Mouse (Mus musculus) lung, embryonic 16.5 days (tissue): ENCODE data around the gene Map3k12. TPM values are rescaled to one million over a fixed set of nuclear protein-coding genes. Genes with fewer than 3 reads are reported as not detected.

Experiments used
- ATAC-seq: fragments of 200-750 bp; cut with Nextera tagmentation; 2 replicates; pipeline ENCODE4 v1.8.0; 2017; ENCODE audit warnings: low read depth, mild to moderate bottlenecking, moderate library complexity
- H3K27ac ChIP-seq: fragments of 300-500 bp; sonication (generic); 2 replicates; pipeline ENCODE4 v1.5.1; 2014; ENCODE audit warnings: mild to moderate bottlenecking, control low read depth, low read length
- H3K27me3 ChIP-seq: fragments of 300-500 bp; sonication (generic); 2 replicates; pipeline ENCODE4 v1.6.1; 2014; ENCODE audit warnings: low read depth, low read length, mixed read lengths; ENCODE audit not compliant: control insufficient read depth, insufficient read depth
- H3K36me3 ChIP-seq: fragments of 300-500 bp; sonication (generic); 2 replicates; pipeline ENCODE4 v1.6.1; 2014; ENCODE audit warnings: low read length; ENCODE audit not compliant: control insufficient read depth, insufficient read depth
- H3K4me1 ChIP-seq: fragments of 300-500 bp; sonication (generic); replicated peaks from 2 replicates; pipeline ENCODE4 v1.6.1; 2014; ENCODE audit warnings: low read length, mixed read lengths; ENCODE audit not compliant: control insufficient read depth, insufficient read depth
- H3K4me2 ChIP-seq: fragments of 300-500 bp; sonication (generic); 2 replicates; pipeline ENCODE4 v1.6.1; 2014; ENCODE audit warnings: low read depth, low read length, control low read depth
- H3K4me3 ChIP-seq: fragments of 300-500 bp; sonication (generic); 2 replicates; pipeline ENCODE4 v1.5.1; 2014; ENCODE audit warnings: mild to moderate bottlenecking, low read length, control low read depth
- H3K9ac ChIP-seq: fragments of 300-500 bp; sonication (generic); 2 replicates; pipeline ENCODE4 v1.6.1; 2014; ENCODE audit warnings: low read length, control low read depth
- H3K9me3 ChIP-seq: fragments of 300-500 bp; sonication (generic); 2 replicates; pipeline ENCODE4 v1.6.1; 2016; ENCODE audit warnings: low read length; ENCODE audit not compliant: control insufficient read depth
- WGBS: fragments of 180-500 bp; shearing (Covaris S2); extraction: QIAGEN DNeasy Blood & Tissue Kit; methylation state at CpG from one replicate; pipeline ENCODE4 v1.1.7; 2014; 5-methylcytosine and 5-hydroxymethylcytosine counted together
- polyA plus RNA-seq: library from polyadenylated mRNA; unstranded; fragments of >200 nt; fragmentation: Nextera tagmentation; extraction: Ambion mirVana; gene quantifications from 2 replicates; pipeline ENCODE4 v1.2.1, GENCODE M21; 2015

Map3k12 gene
- polyA plus RNA-seq, 1 experiment from 2014 or later: 13.2 TPM

DNA sequence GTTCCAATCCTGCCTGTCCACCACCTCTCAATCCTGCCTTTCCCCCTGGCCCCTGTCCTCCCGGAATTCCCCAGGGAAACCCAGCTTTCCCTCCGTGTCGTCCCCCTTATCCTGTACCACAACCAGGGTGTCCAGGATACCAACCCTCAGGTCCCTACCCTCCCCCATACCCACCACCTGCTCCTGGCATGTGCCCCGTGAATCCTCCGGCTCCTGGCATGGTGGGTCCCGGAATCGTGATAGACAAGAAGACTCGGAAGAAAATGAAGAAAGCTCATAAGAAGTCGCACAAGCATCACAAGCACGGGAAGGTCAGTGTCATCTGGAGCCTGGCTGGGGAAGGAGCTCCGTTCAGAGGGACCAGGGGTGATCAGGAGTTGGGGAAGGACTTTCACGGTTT is 56.5 kb downstream of the Map3k12 start:
- H3K4me2 ChIP-seq: no peak overlapping the region
- no peaks in the 10 kb centered on the region for H3K27me3 ChIP-seq
- H3K36me3 ChIP-seq: no peaks in the 10 kb centered on the region
- no peaks in the 10 kb centered on the region for H3K9me3 ChIP-seq
- ATAC-seq: no peak
- 72% methylated on average over 12 of the region's 12 CpGs for WGBS
- H3K27ac ChIP-seq: no peak overlapping the region
- H3K4me1 ChIP-seq: peaks cover 7% of the 10 kb centered on the region
- no peak overlapping the region for H3K9ac ChIP-seq
- no peak overlapping the region for H3K4me3 ChIP-seq

DNA sequence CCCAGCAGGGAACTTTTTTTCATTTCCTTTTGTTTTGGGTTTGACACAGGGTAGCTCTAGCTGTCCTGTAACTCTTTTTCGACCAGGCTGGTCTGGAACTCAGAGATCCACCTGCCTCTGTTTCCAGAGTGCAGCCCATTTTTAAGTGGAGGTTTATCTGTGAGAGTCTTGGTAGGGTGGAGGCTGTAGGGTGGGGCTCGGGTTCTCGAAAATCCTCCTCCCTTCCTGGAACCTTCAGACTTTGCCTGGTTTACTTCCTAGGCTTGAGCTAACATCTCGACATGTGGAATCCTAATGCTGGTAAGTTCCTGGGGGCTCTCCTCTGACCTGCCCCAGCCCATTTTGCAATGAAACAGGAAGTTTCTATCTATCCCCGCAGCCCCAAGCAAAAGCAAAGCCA is 57.0 kb downstream of the Map3k12 start:
- Histone ChIP-seq H3K36me3 (no peaks in the 10 kb centered on the region), H3K4me2 (peak overlapping the region; percentile 71), H3K4me1 (peaks cover 7% of the 10 kb centered on the region), H3K27me3 (no peaks in the 10 kb centered on the region), H3K4me3 (peak overlapping the region; percentile 57), H3K9ac (no peak overlapping the region), H3K27ac (no peak overlapping the region), H3K9me3 (no peaks in the 10 kb centered on the region)
- WGBS: 47% methylated on average over 5 of the region's 5 CpGs
- ATAC-seq: no peak

DNA sequence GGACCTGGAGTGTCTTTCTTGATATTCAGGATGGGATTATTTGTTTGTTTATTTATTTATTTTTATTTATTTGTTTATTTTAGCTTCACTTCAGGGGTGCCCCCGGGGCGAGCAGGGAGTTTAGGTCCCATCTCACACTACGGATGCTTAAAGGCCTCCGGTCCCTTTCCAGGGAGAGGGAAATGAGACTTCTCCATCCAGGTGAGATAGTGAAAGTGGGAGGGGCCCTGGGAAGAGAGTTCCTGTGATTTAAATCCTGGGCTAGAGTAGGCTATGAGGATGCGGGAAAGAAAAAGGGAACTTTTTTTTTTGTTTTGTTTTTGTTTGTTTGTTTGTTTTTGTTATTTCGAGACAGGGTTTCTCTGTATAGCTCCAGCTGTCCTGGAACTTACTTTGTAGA is 57.5 kb downstream of the Map3k12 start:
- Histone ChIP-seq H3K9me3 (no peaks in the 10 kb centered on the region), H3K9ac (peak overlapping the region; percentile 67), H3K27ac (peak overlapping the region; percentile 40; the same call in 1 of the 2 replicates), H3K27me3 (no peaks in the 10 kb centered on the region), H3K4me2 (peak overlapping the region; percentile 71), H3K4me1 (peaks cover 7% of the 10 kb centered on the region), H3K36me3 (no peaks in the 10 kb centered on the region), H3K4me3 (peak overlapping the region; percentile 57)
- ATAC-seq: 0 out of 2 replicates have a peak, but pooled peaks have one; percentile 27
- WGBS: 28% methylated on average over 6 of the region's 6 CpGs

DNA sequence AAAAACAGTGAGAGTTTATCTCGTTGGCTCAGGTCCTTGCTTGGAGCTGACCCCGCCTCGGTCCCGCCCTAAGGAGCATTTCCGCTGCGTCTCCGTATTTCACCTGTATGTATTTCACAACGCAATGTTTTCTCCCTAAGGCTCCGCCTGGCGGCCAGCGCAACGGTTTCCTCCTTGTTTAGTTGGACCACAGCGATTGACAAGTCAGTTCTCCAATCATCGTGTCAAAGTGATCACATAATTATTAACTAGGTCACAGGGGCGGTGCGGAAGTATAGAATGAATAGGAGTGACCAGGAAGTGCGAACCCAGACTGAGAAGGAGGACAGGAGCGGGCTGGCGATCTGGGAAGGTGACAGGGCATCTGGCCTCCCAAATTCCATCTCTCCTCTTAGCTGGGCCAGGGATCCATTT is 58.0 kb downstream of the Map3k12 start, which contains the start of gene Prr13:
Gene Prr13 (plus strand): TSS at position 125 of the 414 bp plus-strand sequence.
- H3K9me3 ChIP-seq: no peaks in the 10 kb centered on the region
- peak within 1 kb of the TSS; percentile 67 for H3K9ac ChIP-seq
- under 1% methylated on average over 19 of the region's 19 CpGs for WGBS
- H3K27me3 ChIP-seq: no peaks in the 10 kb centered on the region
- peak within 1 kb of the TSS; percentile 71 for H3K4me2 ChIP-seq
- H3K4me1 ChIP-seq: peaks cover 7% of the 10 kb centered on the region
- peak; percentile 93 for ATAC-seq
- peak within 1 kb of the TSS; percentile 57 for H3K4me3 ChIP-seq
- no peaks in the 10 kb centered on the region for H3K36me3 ChIP-seq
- H3K27ac ChIP-seq: peak within 1 kb of the TSS; percentile 40; the same call in 1 of the 2 replicates

DNA sequence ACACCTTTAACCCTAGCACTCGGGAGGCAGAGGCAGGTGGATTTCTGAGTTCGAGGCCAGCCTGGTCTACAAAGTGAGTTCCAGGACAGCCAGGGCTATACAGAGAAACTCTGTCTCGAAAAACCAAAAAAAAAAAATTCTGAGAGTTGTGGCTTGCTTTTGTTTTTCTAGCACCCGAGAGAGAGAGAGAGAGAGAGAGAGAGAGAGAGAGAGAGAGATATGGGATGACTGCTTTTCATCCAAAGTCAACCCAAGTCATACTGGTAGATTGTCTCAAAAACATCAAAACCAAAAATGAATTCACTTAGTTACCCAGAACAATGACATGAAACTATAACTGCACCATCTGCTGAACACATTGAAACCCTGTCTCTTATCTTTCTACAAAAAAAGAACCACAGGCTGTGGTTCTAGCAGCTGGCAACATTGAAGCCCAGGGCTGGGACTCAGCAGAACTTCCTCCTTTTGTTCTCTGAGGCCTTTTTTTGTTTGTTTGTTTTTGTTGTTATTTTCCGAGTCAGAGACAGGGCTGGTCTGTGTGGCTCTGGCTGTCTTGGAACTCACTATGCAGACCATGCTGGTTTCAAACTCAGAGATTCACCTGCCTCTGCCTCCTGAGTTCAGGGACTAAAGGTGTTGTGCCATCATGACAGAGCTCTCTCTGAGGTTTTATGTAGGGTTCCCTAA is 58.7 kb downstream of the Map3k12 start:
- Histone ChIP-seq H3K9me3 (no peaks in the 10 kb centered on the region), H3K4me1 (peaks cover 7% of the 10 kb centered on the region), H3K4me2 (peak overlapping the region; percentile 71), H3K9ac (no peak overlapping the region; the same call in 1 of the 2 replicates), H3K27me3 (no peaks in the 10 kb centered on the region), H3K4me3 (peak overlapping the region; percentile 57), H3K27ac (no peak overlapping the region), H3K36me3 (no peaks in the 10 kb centered on the region)
- ATAC-seq: no peak
- WGBS: 58% methylated on average over 5 of the region's 5 CpGs

DNA sequence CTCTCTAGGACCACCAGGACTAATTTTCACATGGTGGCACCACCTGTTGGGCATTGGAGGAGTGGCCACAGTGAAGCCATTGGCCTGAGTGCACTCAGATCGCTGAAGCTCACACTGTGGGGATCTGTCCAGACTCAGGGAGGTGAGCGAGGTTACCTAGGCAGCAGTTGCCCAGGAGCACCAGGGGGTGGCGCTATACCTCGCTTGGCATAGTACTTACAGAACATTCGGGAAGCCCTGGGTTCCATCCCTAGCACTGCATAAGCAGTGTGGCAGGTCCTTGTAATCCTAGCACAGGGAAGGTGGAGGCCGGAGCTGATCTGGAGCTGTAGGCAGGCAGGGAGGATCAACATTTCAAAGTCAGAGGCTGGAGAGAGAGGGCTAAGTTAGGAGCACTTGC is 60.9 kb downstream of the Map3k12 start:
- no peak overlapping the region for H3K27ac ChIP-seq
- H3K36me3 ChIP-seq: no peaks in the 10 kb centered on the region
- no peaks in the 10 kb centered on the region for H3K27me3 ChIP-seq
- H3K9ac ChIP-seq: no peak overlapping the region
- no peak for ATAC-seq
- no peak overlapping the region for H3K4me3 ChIP-seq
- no peaks in the 10 kb centered on the region for H3K9me3 ChIP-seq
- no peak overlapping the region for H3K4me2 ChIP-seq
- peaks cover 7% of the 10 kb centered on the region for H3K4me1 ChIP-seq
- WGBS: 31% methylated on average over 6 of the region's 6 CpGs

DNA sequence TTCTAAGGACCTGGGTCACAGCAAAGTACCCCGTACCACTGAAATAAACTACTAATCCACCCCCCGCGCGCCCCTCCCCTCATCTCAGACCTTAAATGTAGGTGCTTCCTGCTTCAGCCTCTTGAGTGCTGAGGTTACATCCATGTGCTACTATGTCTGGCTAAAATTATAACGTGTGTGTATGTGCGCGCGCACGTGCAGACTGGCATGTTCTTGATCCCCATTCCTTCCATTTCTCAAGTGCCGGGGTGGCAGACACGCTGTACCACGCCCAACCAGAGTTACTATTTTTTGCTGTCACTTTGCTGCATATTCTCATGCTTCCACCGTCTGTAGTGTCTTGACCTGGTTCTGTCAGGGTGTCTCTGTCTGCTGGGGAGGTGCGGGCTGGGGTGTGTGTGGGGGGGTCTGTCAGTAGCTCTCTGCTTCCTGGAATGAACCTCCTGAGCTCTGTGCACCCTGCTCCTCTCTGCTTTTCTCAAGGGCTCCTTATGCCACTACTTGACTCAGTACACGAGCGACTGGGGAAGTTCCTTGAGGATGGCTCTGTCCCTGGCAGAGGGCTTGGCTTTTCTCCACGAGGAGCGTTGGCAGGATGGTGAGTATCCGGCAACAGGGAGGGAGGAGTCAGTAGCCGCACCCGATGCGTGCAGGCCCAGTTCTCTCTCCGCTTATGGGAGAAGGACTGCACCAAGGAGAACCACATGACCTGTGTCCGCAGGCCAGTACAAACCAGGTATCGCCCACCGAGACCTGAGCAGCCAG is 65.0 kb downstream of the Map3k12 start:
- ATAC-seq: peak; percentile 61

DNA sequence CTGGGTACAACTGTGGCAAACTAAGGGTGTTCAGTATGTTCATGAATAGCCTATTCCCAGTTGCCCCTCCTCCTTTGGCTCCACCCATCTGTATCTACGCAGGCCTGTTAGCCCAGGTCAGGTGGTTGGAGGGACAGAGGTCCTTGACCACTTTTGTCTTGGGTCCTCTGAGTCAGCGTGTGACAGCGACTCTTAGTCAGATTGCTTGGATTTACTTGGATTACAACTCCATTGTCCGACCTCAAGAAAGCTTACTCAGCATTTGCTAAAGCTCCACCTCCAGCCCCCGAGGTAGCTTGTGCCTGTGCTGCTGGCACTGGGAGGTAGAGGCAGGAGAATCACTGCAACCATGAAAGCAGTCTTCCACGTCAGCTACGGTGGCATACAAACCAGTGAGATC is 65.9 kb downstream of the Map3k12 start:
- WGBS: 27% methylated on average over 7 of the region's 7 CpGs
- H3K9ac ChIP-seq: no peak overlapping the region
- no peaks in the 10 kb centered on the region for H3K27me3 ChIP-seq
- no peak overlapping the region for H3K4me2 ChIP-seq
- H3K9me3 ChIP-seq: no peaks in the 10 kb centered on the region
- no peaks in the 10 kb centered on the region for H3K36me3 ChIP-seq
- H3K27ac ChIP-seq: no peak overlapping the region
- ATAC-seq: 0 out of 2 replicates have a peak, but pooled peaks have one; percentile 30
- no peaks in the 10 kb centered on the region for H3K4me1 ChIP-seq
- no peak overlapping the region for H3K4me3 ChIP-seq

More for the DNA sequence above, 65.0 kb downstream of the Map3k12 start:
- Histone ChIP-seq H3K9me3 (no peaks in the 10 kb centered on the region), H3K36me3 (no peaks in the 10 kb centered on the region), H3K4me3 (no peak overlapping the region), H3K4me1 (no peaks in the 10 kb centered on the region), H3K9ac (0 out of 2 replicates have a peak overlapping the region, but pooled peaks have one; percentile 15), H3K27ac (peak overlapping the region; percentile 38), H3K27me3 (no peaks in the 10 kb centered on the region), H3K4me2 (no peak overlapping the region)
- 68% methylated on average over 26 of the region's 26 CpGs for WGBS

DNA sequence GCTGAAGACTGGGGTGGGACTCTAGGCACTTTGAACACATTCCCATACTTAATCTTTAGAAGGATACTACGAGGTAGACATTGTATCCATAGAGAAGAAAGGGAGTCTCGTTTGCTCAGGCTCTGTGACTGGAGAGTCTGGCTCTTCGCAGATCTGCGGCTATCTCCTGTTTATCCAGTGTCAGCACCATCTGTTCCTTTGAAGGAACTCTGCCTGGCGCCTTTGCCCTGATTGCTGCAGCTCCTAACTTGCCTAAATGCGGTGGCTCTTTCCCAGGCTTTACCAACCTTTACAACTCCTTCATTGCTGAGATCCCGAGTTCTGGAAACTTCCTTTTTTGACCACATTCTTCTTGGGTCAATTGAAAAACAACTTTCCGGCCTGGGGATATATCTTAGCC is 67.5 kb downstream of the Map3k12 start:
- ATAC-seq: no peak
- 46% methylated on average over 8 of the region's 8 CpGs for WGBS
- H3K27me3 ChIP-seq: no peaks in the 10 kb centered on the region

More for the DNA sequence above, 67.5 kb downstream of the Map3k12 start:
- Histone ChIP-seq H3K4me2 (no peak overlapping the region), H3K4me3 (no peak overlapping the region), H3K27ac (no peak overlapping the region), H3K4me1 (no peaks in the 10 kb centered on the region), H3K9ac (no peak overlapping the region), H3K9me3 (no peaks in the 10 kb centered on the region), H3K36me3 (no peaks in the 10 kb centered on the region)
